In genomic region chr1:133685749-133686519, GRCm38 (mm10) we compare ENCODE assay signal across 10 mouse cellular contexts. TPM values are rescaled to one million over a fixed set of nuclear protein-coding genes. Genes with fewer than 3 reads are reported as not detected.
DNase-seq lines count a peak whose midpoint lies in the region; ATAC-seq and TF ChIP-seq lines count a peak whose summit lies in the region.
"Had no signal": no experiment of that assay in that cellular context is flagged by ENCODE, and none has a peak within 500 bp of the region (broad histone marks: within the 10 kb centered on the region; RNA-seq: fewer than 3 reads in every experiment).

No protein-coding gene starts in this region.

- H3K4me3 ChIP-seq in heart, embryonic 10.5 days: no peak overlapping the region
- no peak overlapping the region for H3K4me3 ChIP-seq in embryonic fibroblast, embryonic 13.5 days (ENCODE audit: insufficient read depth, low read length)
- no peak overlapping the region for H3K4me3 ChIP-seq in kidney, adult 2 months (ENCODE audit: insufficient read depth, low read depth, low read length)
- no peak overlapping the region for H3K4me3 ChIP-seq in lung, embryonic 15.5 days
- H3K4me3 ChIP-seq in forebrain, embryonic 16.5 days (replicated peaks; ENCODE audit: low read length): no peak overlapping the region
- H3K4me3 ChIP-seq in midbrain, embryonic 16.5 days (ENCODE audit: low read depth, low read length): no peak overlapping the region
- H3K4me3 ChIP-seq: embryonic facial prominence, embryonic 13.5 days had no signal

- WGBS in heart, embryonic 10.5 days: 83% methylated on average over 10 of the region's 10 CpGs
- WGBS in kidney, adult 2 months: 32% methylated on average over 10 of the region's 10 CpGs
- 55% methylated on average over 10 of the region's 10 CpGs for WGBS in lung, embryonic 15.5 days
- 80% methylated on average over 10 of the region's 10 CpGs for WGBS in forebrain, embryonic 16.5 days
- WGBS in midbrain, embryonic 16.5 days: 82% methylated on average over 10 of the region's 10 CpGs

- no peak for TF ChIP-seq POLR2A in embryonic fibroblast, embryonic 13.5 days (IDR thresholded peaks at IDR 0.05; ENCODE audit: low read depth, low read length)
- no peak for TF ChIP-seq POLR2A in kidney, adult 2 months (IDR thresholded peaks at IDR 0.05; ENCODE audit: low read depth, low read length)

- peak; percentile 72 for ATAC-seq in lung, embryonic 15.5 days (ENCODE audit: borderline replicate concordance, extremely low read depth, low FRiP score, low TSS enrichment)
- ATAC-seq in forebrain, embryonic 16.5 days: no peak
- ATAC-seq in midbrain, embryonic 16.5 days: no peak

- peaks cover 7% of the 10 kb centered on the region; the same call in 1 of the 2 replicates for H3K4me1 ChIP-seq in heart, embryonic 10.5 days
- no peaks in the 10 kb centered on the region for H3K4me1 ChIP-seq in embryonic fibroblast, embryonic 13.5 days (ENCODE audit: control insufficient read depth, insufficient read depth, low read length)
- peaks cover 4% of the 10 kb centered on the region for H3K4me1 ChIP-seq in kidney, adult 2 months (ENCODE audit: control insufficient read depth, insufficient read depth, low read length)
- H3K4me1 ChIP-seq in lung, embryonic 15.5 days: peaks cover 5% of the 10 kb centered on the region
- H3K4me1 ChIP-seq in forebrain, embryonic 16.5 days (replicated peaks; ENCODE audit: control insufficient read depth, insufficient read depth, low read length): no peaks in the 10 kb centered on the region
- H3K4me1 ChIP-seq in midbrain, embryonic 16.5 days (ENCODE audit: control insufficient read depth, insufficient read depth, low read length): no peaks in the 10 kb centered on the region

- H3K4me2 ChIP-seq in lung, embryonic 15.5 days: no peak overlapping the region
- no peak overlapping the region for H3K4me2 ChIP-seq in forebrain, embryonic 16.5 days (ENCODE audit: low read length)
- H3K4me2 ChIP-seq in midbrain, embryonic 16.5 days (ENCODE audit: low read length): no peak overlapping the region
- H3K4me2 ChIP-seq: embryonic facial prominence, embryonic 13.5 days had no signal

- peak; percentile 99 for DNase-seq in heart, adult 11 months
- DNase-seq in heart, embryonic 10.5 days (ENCODE audit: low spot score): no peak
- peak; percentile 94 for DNase-seq in kidney, adult 2 months
- DNase-seq in thymus, postnatal 0 days (ENCODE audit: low spot score): no peak

- no peaks in the 10 kb centered on the region for H3K27me3 ChIP-seq in heart, embryonic 10.5 days (ENCODE audit: insufficient read depth, poor library complexity, severe bottlenecking)
- H3K27me3 ChIP-seq in kidney, adult 2 months (replicated peaks; ENCODE audit: control insufficient read depth, insufficient read depth, low read length): no peaks in the 10 kb centered on the region
- no peaks in the 10 kb centered on the region for H3K27me3 ChIP-seq in lung, embryonic 15.5 days
- H3K27me3 ChIP-seq in forebrain, embryonic 16.5 days (replicated peaks; ENCODE audit: control insufficient read depth, insufficient read depth, low read length): no peaks in the 10 kb centered on the region
- no peaks in the 10 kb centered on the region for H3K27me3 ChIP-seq in midbrain, embryonic 16.5 days (ENCODE audit: control insufficient read depth, insufficient read depth, low read depth, low read length)
- H3K27me3 ChIP-seq: CH12.LX; embryonic facial prominence, embryonic 13.5 days had no signal

- TF ChIP-seq CTCF in embryonic fibroblast, embryonic 13.5 days (IDR thresholded peaks at IDR 0.05; ENCODE audit: borderline replicate concordance, insufficient read depth, low read length): no peak
- no peak for TF ChIP-seq CTCF in kidney, adult 2 months (conservative IDR thresholded peaks at IDR 0.05; ENCODE audit: insufficient read depth, insufficient read length, low read depth, low read length)

- H3K27ac ChIP-seq in heart, embryonic 10.5 days: no peak overlapping the region
- H3K27ac ChIP-seq in embryonic fibroblast, embryonic 13.5 days (ENCODE audit: insufficient read depth, low read length): peak overlapping the region; percentile 63
- peak overlapping the region; percentile 82; the same call in 1 of the 2 replicates for H3K27ac ChIP-seq in kidney, adult 2 months (ENCODE audit: insufficient read depth, low read depth, low read length)
- peak overlapping the region; percentile 29; the same call in 1 of the 2 replicates for H3K27ac ChIP-seq in lung, embryonic 15.5 days
- no peak overlapping the region for H3K27ac ChIP-seq in forebrain, embryonic 16.5 days (ENCODE audit: low read length)
- H3K27ac ChIP-seq in midbrain, embryonic 16.5 days (ENCODE audit: low read length): no peak overlapping the region
- H3K27ac ChIP-seq: embryonic facial prominence, embryonic 13.5 days had no signal

- H3K36me3 ChIP-seq in heart, embryonic 10.5 days: no peaks in the 10 kb centered on the region
- H3K36me3 ChIP-seq in kidney, adult 2 months (ENCODE audit: control insufficient read depth, insufficient read depth, low read length): no peaks in the 10 kb centered on the region
- no peaks in the 10 kb centered on the region for H3K36me3 ChIP-seq in lung, embryonic 15.5 days
- no peaks in the 10 kb centered on the region for H3K36me3 ChIP-seq in forebrain, embryonic 16.5 days (ENCODE audit: control insufficient read depth, insufficient read depth)
- H3K36me3 ChIP-seq in midbrain, embryonic 16.5 days (ENCODE audit: control insufficient read depth, insufficient read depth, low read length): no peaks in the 10 kb centered on the region
- H3K36me3 ChIP-seq: embryonic facial prominence, embryonic 13.5 days had no signal

- no peak overlapping the region for H3K9ac ChIP-seq in lung, embryonic 15.5 days
- no peak overlapping the region for H3K9ac ChIP-seq in forebrain, embryonic 16.5 days (replicated peaks; ENCODE audit: low read depth, low read length)
- H3K9ac ChIP-seq in midbrain, embryonic 16.5 days (ENCODE audit: low read depth, low read length): no peak overlapping the region
- H3K9ac ChIP-seq: embryonic facial prominence, embryonic 13.5 days had no signal

- no peaks in the 10 kb centered on the region for H3K9me3 ChIP-seq in heart, embryonic 10.5 days
- H3K9me3 ChIP-seq in lung, embryonic 15.5 days: no peaks in the 10 kb centered on the region
- H3K9me3 ChIP-seq in forebrain, embryonic 16.5 days (ENCODE audit: control insufficient read depth, low read length): no peaks in the 10 kb centered on the region; the same call in 1 of the 2 replicates
- no peaks in the 10 kb centered on the region for H3K9me3 ChIP-seq in midbrain, embryonic 16.5 days (replicated peaks; ENCODE audit: control insufficient read depth, low read length, poor library complexity, severe bottlenecking)
- H3K9me3 ChIP-seq: embryonic facial prominence, embryonic 13.5 days had no signal

RNA-seq across cellular contexts. Expression of gene Lax1, which starts 4.0 kb away (rescaled TPM):
- polyA plus RNA-seq in heart, embryonic 10.5 days (2016; fragmentation: Nextera tagmentation; extraction: Ambion mirVana): 0.26 and 0.53 TPM in 2 replicates
- polyA plus RNA-seq in embryonic fibroblast, embryonic 13.5 days (2011; ENCODE audit: insufficient read length, low read depth, missing spikeins): 0.61 TPM in 1 of 2 replicates, not detected in the other
- polyA plus RNA-seq in kidney, adult 2 months (2012; rRNA removed): 0.34 and 1.8 TPM in 2 replicates
- polyA plus RNA-seq in lung, embryonic 15.5 days (2015; fragmentation: Nextera tagmentation; extraction: Ambion mirVana): 0.18 and 0.75 TPM in 2 replicates
- not detected in 2 replicates for polyA plus RNA-seq in forebrain, embryonic 16.5 days (2015; fragmentation: Nextera tagmentation; extraction: Ambion mirVana)
- 0.08 TPM in 1 of 2 replicates, not detected in the other for polyA plus RNA-seq in midbrain, embryonic 16.5 days (2015; fragmentation: Nextera tagmentation; extraction: Ambion mirVana)
- polyA plus RNA-seq in thymus, postnatal 0 days (2015; fragmentation: Nextera tagmentation; extraction: Ambion mirVana): 27.3 and 29.4 TPM in 2 replicates

RNA-seq across cellular contexts. Expression of gene Gm38394, which starts 24.8 kb away (rescaled TPM):
- polyA plus RNA-seq in heart, embryonic 10.5 days (2016; fragmentation: Nextera tagmentation; extraction: Ambion mirVana): 4.5 TPM in 2 replicates
- polyA plus RNA-seq in embryonic fibroblast, embryonic 13.5 days (2011; ENCODE audit: insufficient read length, low read depth, missing spikeins): 44.7 and 45.7 TPM in 2 replicates
- 2.1 and 2.2 TPM in 2 replicates for polyA plus RNA-seq in kidney, adult 2 months (2012; rRNA removed)
- polyA plus RNA-seq in lung, embryonic 15.5 days (2015; fragmentation: Nextera tagmentation; extraction: Ambion mirVana): 5.4 TPM in 2 replicates
- polyA plus RNA-seq in forebrain, embryonic 16.5 days (2015; fragmentation: Nextera tagmentation; extraction: Ambion mirVana): 3.6 and 3.7 TPM in 2 replicates
- polyA plus RNA-seq in midbrain, embryonic 16.5 days (2015; fragmentation: Nextera tagmentation; extraction: Ambion mirVana): 2.3 and 3.1 TPM in 2 replicates
- 2.3 and 3.0 TPM in 2 replicates for polyA plus RNA-seq in thymus, postnatal 0 days (2015; fragmentation: Nextera tagmentation; extraction: Ambion mirVana)

RNA-seq across cellular contexts. Expression of gene Zbed6, which starts 25.2 kb away (rescaled TPM):
- polyA plus RNA-seq in heart, embryonic 10.5 days (2016; fragmentation: Nextera tagmentation; extraction: Ambion mirVana): not detected in 2 replicates
- 44.0 and 51.3 TPM in 2 replicates for polyA plus RNA-seq in embryonic fibroblast, embryonic 13.5 days (2011; ENCODE audit: insufficient read length, low read depth, missing spikeins)
- polyA plus RNA-seq in kidney, adult 2 months (2012; rRNA removed): 2.2 and 2.5 TPM in 2 replicates
- not detected in 2 replicates for polyA plus RNA-seq in lung, embryonic 15.5 days (2015; fragmentation: Nextera tagmentation; extraction: Ambion mirVana)
- not detected in 2 replicates for polyA plus RNA-seq in forebrain, embryonic 16.5 days (2015; fragmentation: Nextera tagmentation; extraction: Ambion mirVana)
- polyA plus RNA-seq in midbrain, embryonic 16.5 days (2015; fragmentation: Nextera tagmentation; extraction: Ambion mirVana): not detected in 2 replicates
- 0.14 and 0.86 TPM in 2 replicates for polyA plus RNA-seq in thymus, postnatal 0 days (2015; fragmentation: Nextera tagmentation; extraction: Ambion mirVana)
- polyA plus RNA-seq: embryonic facial prominence, embryonic 13.5 days had no signal

Comparison
In these comparisons a context has a peak if more than half of its experiments do, and no peak if none do; other contexts are left out.
1. DNase-seq: peak in heart, adult 11 months (single experiment) and kidney, adult 2 months (single experiment); none in heart, embryonic 10.5 days (single experiment) and thymus, postnatal 0 days (single experiment).
2. H3K27ac ChIP-seq: peak in embryonic fibroblast, embryonic 13.5 days (single experiment), kidney, adult 2 months (single experiment) and lung, embryonic 15.5 days (single experiment); none in heart, embryonic 10.5 days (single experiment), forebrain, embryonic 16.5 days (single experiment) and midbrain, embryonic 16.5 days (single experiment).
3. RNA of gene Lax1, which starts 4.0 kb away (polyA plus RNA-seq): 27.3 to 29.4 TPM in thymus, postnatal 0 days; 0.34 to 1.8 TPM in kidney, adult 2 months, 0.18 to 0.75 TPM in lung, embryonic 15.5 days, 0.61 TPM in embryonic fibroblast, embryonic 13.5 days, 0.26 to 0.53 TPM in heart, embryonic 10.5 days, 0.08 TPM in midbrain, embryonic 16.5 days and not detected in forebrain, embryonic 16.5 days; every median in the first group is over 10 times any median in the second.
4. RNA of gene Zbed6, which starts 25.2 kb away (polyA plus RNA-seq): 44.0 to 51.3 TPM in embryonic fibroblast, embryonic 13.5 days; 2.2 to 2.5 TPM in kidney, adult 2 months, 0.14 to 0.86 TPM in thymus, postnatal 0 days, not detected in heart, embryonic 10.5 days, not detected in lung, embryonic 15.5 days, not detected in forebrain, embryonic 16.5 days and not detected in midbrain, embryonic 16.5 days; every median in the first group is over 10 times any median in the second.